Mouse (Mus musculus): ENCODE data around the gene Sap30.

Sap30 gene

GRCm38 (mm10) chr8:57436437-57436796 is 51.2 kb downstream of the Sap30 start:
- DNase-seq (ENCODE audit: low read depth): no peak

GRCm38 (mm10) chr8:57435768-57436436 is 51.8 kb downstream of the Sap30 start:
- DNase-seq (ENCODE audit: low read depth): no peak

- no peak for DNase-seq (ENCODE audit: low read depth)
Measured at GRCm38 (mm10) chr8:57432802-57433201, 54.9 kb downstream of the Sap30 start.
